Mouse (Mus musculus) central nervous system, embryonic 18 days (tissue): ENCODE results near the gene Mcf2l. TPM values are rescaled to one million over a fixed set of nuclear protein-coding genes. Genes with fewer than 3 reads are reported as not detected.

Source experiments
- polyA plus RNA-seq: library from polyadenylated mRNA; depleted of rRNA; stranded (reverse); fragments of >200 nt; gene quantifications from 2 replicates; pipeline ENCODE4 v1.2.3, GENCODE M21; 2012; rRNA removed

The Mcf2l gene
- 151 and 170 TPM in 2 replicates for polyA plus RNA-seq

DNA sequence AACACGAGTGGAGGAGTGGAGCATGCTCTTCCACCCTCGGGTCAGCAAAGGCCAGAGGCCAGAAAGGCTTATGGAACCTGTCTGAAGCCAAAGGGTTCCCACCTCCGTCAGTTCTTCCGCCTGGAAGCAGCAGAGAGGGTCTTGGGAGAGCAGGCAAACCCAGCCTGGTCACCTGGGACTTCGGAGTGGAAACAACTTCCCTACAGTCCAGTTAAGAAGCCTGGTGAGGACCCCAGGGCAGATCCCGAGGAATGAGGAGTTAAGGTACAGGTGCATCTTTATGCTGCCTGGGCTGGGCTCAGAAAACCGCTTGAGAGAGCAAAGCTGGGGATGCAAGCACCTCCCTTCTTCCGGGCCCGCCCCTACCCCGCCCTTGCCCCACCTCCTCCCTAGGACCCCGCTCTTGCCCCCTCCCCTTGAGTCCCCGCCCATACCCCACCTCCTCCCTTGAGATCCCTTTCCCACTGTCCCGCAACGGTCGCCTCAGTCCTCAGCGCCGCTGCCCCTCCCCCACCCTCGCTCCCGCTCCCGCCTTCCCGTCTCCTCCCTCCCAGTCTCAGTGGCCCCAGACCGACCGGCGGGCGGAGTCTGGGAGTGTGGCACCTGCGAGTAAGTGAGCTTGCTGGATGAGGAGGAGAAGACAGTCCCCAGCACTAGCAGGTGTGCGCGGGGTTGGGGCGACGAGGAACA lies at the start of gene Mcf2l:
TSS of gene Mcf2l (plus strand) at position 450 of the 690 bp plus-strand sequence.

DNA sequence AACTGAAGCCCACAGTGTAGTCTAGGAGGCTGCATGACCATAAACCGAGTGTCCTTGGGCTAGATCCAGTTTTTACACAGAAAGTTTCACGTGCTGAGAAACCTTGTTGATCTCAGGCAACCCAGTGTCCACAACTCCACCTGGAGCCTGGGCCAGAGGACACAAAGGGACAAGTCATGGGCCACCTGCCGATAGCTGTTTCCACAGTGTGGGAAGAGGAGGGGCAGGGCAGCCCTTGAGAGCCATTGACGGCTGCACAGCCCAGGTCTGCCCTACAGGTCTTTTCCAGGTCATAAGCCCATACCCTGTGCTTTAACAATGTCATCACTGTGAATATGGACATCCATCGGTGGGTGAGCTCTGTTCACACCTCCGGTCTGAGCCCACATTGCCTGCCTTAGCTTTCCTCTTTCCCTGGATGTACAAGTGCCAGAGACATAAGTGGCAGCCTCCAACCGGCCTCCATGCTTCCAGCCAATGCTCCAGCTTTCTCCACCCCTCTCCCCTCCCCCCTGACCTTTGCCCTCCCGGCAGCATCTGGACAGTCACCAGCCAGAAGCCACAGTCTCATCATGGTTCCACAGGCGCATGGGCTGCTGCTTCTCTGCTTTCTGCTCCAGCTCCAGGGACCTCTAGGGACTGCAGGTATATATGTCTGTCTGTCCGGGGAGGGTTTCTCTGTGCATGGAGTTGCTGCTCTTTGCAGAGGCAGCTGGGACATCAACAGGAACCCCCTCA lies 152.1 kb downstream of the Mcf2l start, which contains the start of gene F7:
TSS of gene F7 (plus strand) at position 548 of the 738 bp plus-strand sequence.

DNA sequence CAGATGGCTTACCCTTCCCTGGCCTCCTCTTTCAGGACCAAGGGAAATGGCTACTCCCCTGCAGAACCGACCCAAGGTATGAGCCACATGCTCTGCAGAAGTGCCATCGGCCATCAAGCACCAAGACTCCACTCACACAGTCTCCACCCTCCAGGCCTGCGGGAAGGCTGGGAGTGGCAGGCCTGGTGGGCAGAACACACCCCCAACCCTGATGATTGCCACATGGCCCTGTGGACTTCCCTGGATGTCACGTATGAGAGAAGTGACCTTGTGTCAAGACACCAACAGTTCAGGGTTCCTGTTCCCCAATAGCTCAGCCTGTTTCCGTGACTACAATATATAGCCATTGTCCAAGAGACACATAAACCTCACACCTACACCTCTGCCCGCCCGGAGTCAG lies 163.4 kb downstream of the Mcf2l start, which contains the start of gene F10:
TSS of gene F10 (plus strand) at position 294 of the 400 bp plus-strand sequence.

DNA sequence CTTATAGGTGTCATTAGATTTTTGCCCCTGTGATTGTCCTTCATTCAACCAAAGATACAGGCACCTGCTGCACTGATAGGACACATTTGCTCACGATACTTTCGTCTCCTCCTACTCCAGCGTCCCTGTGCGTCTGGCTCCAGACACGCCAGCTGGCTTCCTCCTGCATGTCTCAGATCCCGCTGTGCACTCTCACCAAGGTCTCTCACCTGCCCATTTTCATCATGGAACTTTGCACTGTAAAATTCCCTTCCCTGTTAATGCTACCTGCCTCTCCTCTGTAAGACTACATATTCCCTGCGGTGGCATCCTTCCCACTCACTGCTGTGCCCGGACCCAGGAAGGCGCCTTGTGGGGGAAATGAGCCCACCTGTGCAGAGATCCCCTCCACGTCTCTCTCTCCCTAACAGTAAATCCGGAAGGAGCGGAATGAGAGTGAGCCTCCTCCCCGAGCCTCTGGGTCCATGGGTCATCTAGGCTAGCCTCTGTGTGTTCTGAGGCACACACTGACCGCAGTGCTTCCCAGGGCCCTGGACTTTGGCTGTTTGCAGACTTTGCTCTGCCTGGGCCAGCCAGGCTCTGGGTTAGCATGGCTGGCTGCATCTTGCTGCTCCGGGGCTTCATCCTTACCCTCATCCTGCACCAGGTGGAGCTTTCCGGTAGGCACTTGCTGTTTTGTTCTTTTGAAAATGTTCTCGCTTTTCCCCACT lies 187.0 kb downstream of the Mcf2l start, which contains the start of gene Proz:
TSS of gene Proz (plus strand) at position 474 of the 710 bp plus-strand sequence.

Other genes starting within 250 kb of the Mcf2l start
- gene Tubgcp3, start 201.6 kb upstream of the Mcf2l start, polyA plus RNA-seq = 60.4 and 64.8 TPM in 2 replicates
- gene Atp11a, start 116.8 kb upstream of the Mcf2l start, polyA plus RNA-seq = 51.6 and 55.1 TPM in 2 replicates
- 0.23 and 0.32 TPM in 2 replicates for gene F7, start 152.2 kb downstream of the Mcf2l start, polyA plus RNA-seq
- gene F10, start 163.5 kb downstream of the Mcf2l start, polyA plus RNA-seq = 0.12 and 0.19 TPM in 2 replicates
- 0.17 and 0.28 TPM in 2 replicates for gene Proz, start 187.1 kb downstream of the Mcf2l start, polyA plus RNA-seq
- 32.4 and 34.2 TPM in 2 replicates for gene Pcid2, start 231.7 kb downstream of the Mcf2l start, polyA plus RNA-seq
- 53.4 and 60.0 TPM in 2 replicates for gene Cul4a, start 231.8 kb downstream of the Mcf2l start, polyA plus RNA-seq